Mouse (Mus musculus) c-Kit-negative CD71-positive TER-119-positive erythroid progenitor cells, embryonic 14.5 days (primary cell): Measurements from ENCODE around the gene Ninj1.

ENCODE experiments used
- DNase-seq: peaks from one replicate; pipeline ENCODE4 v3.0.0-alpha.2; 2013; ENCODE audit warnings: low read depth, low spot score

Ninj1 gene

GRCm38 (mm10) chr13:49196211-49196610 lies 8.9 kb downstream of the Ninj1 start:
- DNase-seq = no peak

- DNase-seq = no peak
Measured at GRCm38 (mm10) chr13:49196766-49197165, 9.5 kb downstream of the Ninj1 start.

GRCm38 (mm10) chr13:49198734-49199133 lies 11.4 kb downstream of the Ninj1 start:
- DNase-seq = no peak

GRCm38 (mm10) chr13:49199891-49200290 lies 12.6 kb downstream of the Ninj1 start:
- DNase-seq = no peak

- no peak for DNase-seq
Measured at GRCm38 (mm10) chr13:49200688-49201087, 13.4 kb downstream of the Ninj1 start.

GRCm38 (mm10) chr13:49202556-49202955 lies 15.3 kb downstream of the Ninj1 start:
- DNase-seq = no peak

GRCm38 (mm10) chr13:49205381-49205998 lies 18.2 kb downstream of the Ninj1 start:
- peak; percentile 35 for DNase-seq

- no peak for DNase-seq
Measured at GRCm38 (mm10) chr13:49206341-49206740, 19.1 kb downstream of the Ninj1 start.

GRCm38 (mm10) chr13:49209306-49209705 lies 22.0 kb downstream of the Ninj1 start:
- no peak for DNase-seq

- no peak for DNase-seq
Measured at GRCm38 (mm10) chr13:49212711-49213500, 25.6 kb downstream of the Ninj1 start.

GRCm38 (mm10) chr13:49213531-49213932 lies 26.2 kb downstream of the Ninj1 start:
- no peak for DNase-seq

- no peak for DNase-seq
Measured at GRCm38 (mm10) chr13:49214454-49214853, 27.2 kb downstream of the Ninj1 start.

GRCm38 (mm10) chr13:49215128-49215503 lies 27.8 kb downstream of the Ninj1 start:
- no peak for DNase-seq

GRCm38 (mm10) chr13:49215504-49216219 lies 28.4 kb downstream of the Ninj1 start, which contains the start of gene Card19:
TSS of gene Card19 (minus strand) at chr13:49216037.
- peak; percentile 74 for DNase-seq

- DNase-seq = no peak
Measured at GRCm38 (mm10) chr13:49216220-49216552, 28.9 kb downstream of the Ninj1 start.

- DNase-seq = no peak
Measured at GRCm38 (mm10) chr13:49216808-49217561, 29.7 kb downstream of the Ninj1 start.

- no peak for DNase-seq
Measured at GRCm38 (mm10) chr13:49218651-49219050, 31.4 kb downstream of the Ninj1 start.

GRCm38 (mm10) chr13:49219367-49219766 lies 32.1 kb downstream of the Ninj1 start:
- no peak for DNase-seq

- no peak for DNase-seq
Measured at GRCm38 (mm10) chr13:49220912-49221311, 33.6 kb downstream of the Ninj1 start.

- DNase-seq = no peak
Measured at GRCm38 (mm10) chr13:49224314-49224713, 37.0 kb downstream of the Ninj1 start.

- DNase-seq = no peak
Measured at GRCm38 (mm10) chr13:49224729-49225128, 37.4 kb downstream of the Ninj1 start.

GRCm38 (mm10) chr13:49225159-49225558 lies 37.9 kb downstream of the Ninj1 start:
- DNase-seq = no peak
